Mouse (Mus musculus): ENCODE measurements around the gene Cysrt1. TPM values are rescaled to one million over a fixed set of nuclear protein-coding genes. Genes with fewer than 3 reads are reported as not detected.

Gene Cysrt1
- not detected for total RNA-seq (2021)

DNA sequence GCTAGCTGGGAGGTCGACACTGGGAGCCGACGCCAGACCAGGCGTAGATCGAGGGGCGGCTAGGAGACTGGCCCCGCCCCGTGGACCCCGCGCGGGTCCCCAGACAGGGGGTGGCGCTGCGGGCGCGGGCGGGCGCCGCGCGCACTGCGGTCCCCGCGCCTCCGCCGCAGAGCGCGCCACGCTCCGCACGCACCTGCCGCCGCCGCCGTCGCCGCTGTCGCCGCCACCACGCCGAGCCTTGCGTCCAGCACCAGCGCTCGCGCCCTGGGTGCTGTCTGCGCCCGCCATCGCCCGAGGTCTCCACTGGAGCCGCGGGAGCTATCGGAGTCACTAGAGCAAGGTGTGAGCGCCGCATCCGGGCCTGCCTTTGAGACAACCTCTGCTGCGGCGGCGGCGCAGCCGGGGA is at the start of gene Cysrt1, which contains the start of gene Rnf208:
Cysrt1 (minus strand) TSS at position 352 of the 406 bp plus-strand sequence.
Rnf208 (plus strand) TSS at position 155 of the 406 bp plus-strand sequence.
- intact Hi-C loops (cut with DNase I): no loop called here
- peak in 1 of 2 experiments; percentile 61 for DNase-seq (ENCODE audit: extremely low spot score in 1 of 2, low spot score in 2 of 2)

DNA sequence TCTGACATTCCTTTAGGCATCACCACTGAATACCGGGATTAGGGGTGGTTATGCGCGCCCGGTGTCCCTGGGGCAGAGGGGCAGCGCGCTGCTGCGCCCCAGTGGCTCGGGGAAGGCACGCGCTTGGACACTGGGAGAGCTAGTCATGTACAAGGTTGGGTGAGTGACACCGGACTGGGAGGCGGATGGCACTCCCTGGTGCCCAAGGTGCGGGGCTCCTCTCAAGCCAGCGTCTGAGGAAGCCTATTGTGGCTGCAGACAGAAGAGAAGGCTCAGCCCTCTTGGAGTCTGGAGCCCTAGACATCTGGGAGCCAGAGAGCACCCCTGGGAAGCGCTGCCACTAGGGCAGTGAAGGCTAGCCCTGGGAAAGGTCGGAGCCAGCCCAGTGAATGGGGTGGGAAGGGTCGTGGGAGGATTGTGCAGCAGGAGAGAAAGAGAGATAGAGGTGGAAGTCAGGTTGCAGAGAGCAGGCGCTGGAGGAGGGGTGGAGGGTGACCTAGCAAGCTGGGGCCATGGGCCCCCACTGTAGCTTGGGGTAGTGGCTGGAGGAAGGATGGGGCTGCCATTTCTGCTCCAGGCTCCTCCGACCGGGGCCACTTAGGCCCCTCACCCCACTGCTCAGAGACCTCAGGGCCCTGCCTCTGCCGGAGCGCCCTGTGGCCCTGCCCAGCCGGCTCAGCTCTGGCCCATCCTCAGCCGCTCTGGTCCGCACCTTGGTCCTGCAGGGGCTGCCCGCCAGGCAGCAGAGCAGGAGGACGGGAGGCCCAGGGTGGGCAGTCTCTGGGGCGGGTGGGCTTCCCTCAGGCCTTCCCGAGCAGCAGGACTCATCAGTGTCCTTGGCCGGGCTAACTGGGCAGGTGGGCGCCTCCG is 49.2 kb upstream of the Cysrt1 start:
- no peak for DNase-seq (ENCODE audit: extremely low spot score in 1 of 2, low spot score in 2 of 2)
- intact Hi-C loops (cut with DNase I): no loop called here

DNA sequence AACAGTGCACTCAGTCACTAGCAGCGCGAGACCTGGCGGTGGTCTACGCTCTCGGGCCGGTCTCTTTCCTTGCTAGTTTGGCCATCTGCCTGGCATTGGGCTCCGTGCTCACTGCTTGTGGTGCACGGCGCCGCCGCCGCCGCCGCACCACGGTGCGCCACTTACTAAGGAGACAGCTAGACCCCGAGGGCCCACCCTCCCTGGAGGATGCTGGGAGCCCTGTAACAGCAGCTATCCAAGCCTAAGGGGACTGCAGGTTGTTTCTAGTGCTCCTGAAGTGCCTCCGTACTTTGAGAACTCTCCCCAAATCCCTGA is 48.5 kb upstream of the Cysrt1 start:
- intact Hi-C loops (cut with DNase I): no loop called here

DNA sequence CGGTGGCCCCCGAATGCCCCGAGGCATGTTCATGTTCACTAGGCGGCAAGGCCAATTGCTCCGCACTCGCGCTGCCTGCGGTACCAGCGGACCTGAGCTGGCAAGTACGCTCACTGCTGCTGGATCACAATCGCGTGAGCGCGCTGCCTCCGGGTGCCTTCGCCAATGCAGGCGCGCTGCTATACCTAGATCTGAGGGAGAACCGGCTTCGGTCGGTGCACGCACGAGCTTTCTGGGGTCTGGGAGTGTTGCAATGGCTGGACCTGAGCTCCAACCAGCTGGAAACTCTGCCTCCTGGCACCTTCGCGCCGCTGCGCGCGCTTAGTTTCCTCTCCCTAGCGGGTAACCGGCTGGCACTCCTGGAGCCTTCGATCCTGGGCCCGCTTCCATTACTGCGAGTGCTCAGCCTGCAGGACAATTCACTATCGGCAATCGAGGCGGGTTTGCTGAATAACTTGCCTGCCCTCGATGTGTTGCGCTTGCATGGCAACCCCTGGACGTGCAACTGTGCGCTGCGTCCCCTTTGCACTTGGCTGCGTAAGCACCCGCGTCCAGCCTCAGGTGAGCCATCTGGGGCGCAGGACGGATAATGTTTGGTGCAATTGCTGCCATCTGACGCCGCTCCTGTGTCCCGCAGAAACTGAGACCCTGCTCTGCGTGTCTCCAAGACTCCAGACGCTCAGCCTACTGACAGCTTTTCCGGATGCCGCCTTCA is 48.0 kb upstream of the Cysrt1 start:
- intact Hi-C loops (cut with DNase I): no loop called here

More for the DNA sequence above, 48.5 kb upstream of the Cysrt1 start:
- DNase-seq (ENCODE audit: extremely low spot score in 1 of 2, low spot score in 2 of 2): peak in 1 of 2 experiments; percentile 71

DNA sequence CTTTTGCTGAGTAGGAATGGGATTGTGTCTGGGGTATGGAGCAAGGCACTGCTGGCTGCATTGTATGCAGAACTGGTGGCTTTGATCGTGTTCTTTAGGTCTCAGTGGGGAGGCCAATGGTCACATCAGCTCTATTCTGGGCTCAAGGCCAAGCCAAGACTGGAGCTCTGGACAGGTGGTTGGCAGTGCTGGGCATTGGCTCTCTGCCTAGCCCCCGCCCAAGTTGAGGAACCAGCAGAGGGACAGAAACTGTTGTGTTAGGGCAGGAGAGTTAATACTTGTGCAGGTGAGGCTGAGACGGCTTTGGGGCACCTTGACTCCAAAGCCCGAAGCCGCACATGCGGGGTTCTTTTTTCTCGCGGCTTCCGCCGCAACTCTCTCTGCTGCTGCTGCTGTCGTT is 47.4 kb upstream of the Cysrt1 start, which contains the start of gene Lrrc26:
Lrrc26 (plus strand) TSS at position 265 of the 400 bp plus-strand sequence.
- intact Hi-C loops (cut with DNase I): no loop called here
- DNase-seq (ENCODE audit: extremely low spot score in 1 of 2, low spot score in 2 of 2): no peak

More for the DNA sequence above, 48.0 kb upstream of the Cysrt1 start:
- peak in 1 of 2 experiments; percentile 67 for DNase-seq (ENCODE audit: extremely low spot score in 1 of 2, low spot score in 2 of 2)

GRCm38 (mm10) chr2:25288734-25289345 is 46.6 kb upstream of the Cysrt1 start:
- intact Hi-C loops (cut with DNase I): no loop called here
- DNase-seq (ENCODE audit: extremely low spot score in 1 of 2, low spot score in 2 of 2): no peak

DNA sequence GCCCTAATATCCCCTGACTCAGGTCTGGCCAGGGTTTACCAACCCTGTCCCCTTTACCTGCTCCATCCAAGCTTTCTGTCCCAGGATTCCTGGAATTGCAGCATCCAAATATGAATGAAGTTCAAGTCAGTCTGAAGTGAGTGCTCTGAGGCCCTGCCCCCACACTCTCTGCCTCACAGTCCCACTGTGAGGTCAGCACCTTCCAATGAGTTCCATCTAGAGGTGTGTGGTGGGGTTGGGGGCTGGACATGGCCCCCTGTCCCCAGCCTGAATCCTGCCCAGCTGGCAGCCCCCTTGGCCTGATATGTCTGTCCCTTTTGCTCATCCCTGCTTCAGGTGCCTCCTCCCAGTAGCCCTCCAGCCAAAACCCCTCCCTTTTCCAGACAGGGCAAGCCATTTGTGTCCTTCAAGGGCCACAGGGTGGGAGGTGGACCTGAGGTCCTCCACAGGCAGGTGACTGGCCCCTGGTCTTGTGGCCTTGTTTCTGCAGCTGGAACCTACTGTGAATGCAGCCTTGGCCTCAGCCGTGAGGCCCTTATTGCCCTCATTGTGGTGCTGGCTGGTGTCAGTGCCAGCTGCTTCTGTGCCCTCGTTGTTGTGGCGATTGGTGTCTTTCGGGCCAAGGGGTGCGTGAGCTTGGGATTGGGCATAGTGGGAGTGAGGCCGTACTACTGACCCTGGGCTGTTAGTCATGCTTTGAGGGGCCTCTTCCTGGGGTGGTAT is 45.8 kb upstream of the Cysrt1 start, which contains the start of gene Tmem210:
Tmem210 (plus strand) TSS at position 219 of the 723 bp plus-strand sequence.
- intact Hi-C loops (cut with DNase I): no loop called here
- DNase-seq (ENCODE audit: extremely low spot score in 1 of 2, low spot score in 2 of 2): no peak

GRCm38 (mm10) chr2:25286837-25287636 is 44.8 kb upstream of the Cysrt1 start:
- no peak for DNase-seq (ENCODE audit: extremely low spot score in 1 of 2, low spot score in 2 of 2)
- intact Hi-C loops (cut with DNase I): no loop called here

GRCm38 (mm10) chr2:25286314-25286713 is 44.1 kb upstream of the Cysrt1 start:
- no peak for DNase-seq (ENCODE audit: extremely low spot score in 1 of 2, low spot score in 2 of 2)
- intact Hi-C loops (cut with DNase I): no loop called here

DNA sequence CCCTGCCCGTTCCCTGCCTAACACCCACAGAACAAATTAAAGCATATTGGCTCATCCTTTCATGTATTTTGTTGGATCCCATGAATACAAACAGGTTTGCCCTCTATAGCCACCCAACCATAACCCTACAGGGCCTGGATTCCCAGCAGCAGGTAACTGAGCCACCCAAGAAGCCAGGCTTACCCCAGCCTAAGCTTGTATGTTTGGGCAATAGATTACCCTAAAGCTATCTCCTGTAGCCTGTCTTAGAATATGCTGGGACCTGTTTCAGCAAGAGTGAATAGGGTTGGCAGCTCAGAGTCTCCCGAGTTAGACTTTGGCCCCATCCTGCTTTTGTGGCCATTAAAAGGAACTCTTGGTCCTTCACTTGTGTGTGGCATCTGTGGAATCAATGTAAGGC is 43.3 kb upstream of the Cysrt1 start:
- DNase-seq (ENCODE audit: extremely low spot score in 1 of 2, low spot score in 2 of 2): no peak
- intact Hi-C loops (cut with DNase I): no loop called here

DNA sequence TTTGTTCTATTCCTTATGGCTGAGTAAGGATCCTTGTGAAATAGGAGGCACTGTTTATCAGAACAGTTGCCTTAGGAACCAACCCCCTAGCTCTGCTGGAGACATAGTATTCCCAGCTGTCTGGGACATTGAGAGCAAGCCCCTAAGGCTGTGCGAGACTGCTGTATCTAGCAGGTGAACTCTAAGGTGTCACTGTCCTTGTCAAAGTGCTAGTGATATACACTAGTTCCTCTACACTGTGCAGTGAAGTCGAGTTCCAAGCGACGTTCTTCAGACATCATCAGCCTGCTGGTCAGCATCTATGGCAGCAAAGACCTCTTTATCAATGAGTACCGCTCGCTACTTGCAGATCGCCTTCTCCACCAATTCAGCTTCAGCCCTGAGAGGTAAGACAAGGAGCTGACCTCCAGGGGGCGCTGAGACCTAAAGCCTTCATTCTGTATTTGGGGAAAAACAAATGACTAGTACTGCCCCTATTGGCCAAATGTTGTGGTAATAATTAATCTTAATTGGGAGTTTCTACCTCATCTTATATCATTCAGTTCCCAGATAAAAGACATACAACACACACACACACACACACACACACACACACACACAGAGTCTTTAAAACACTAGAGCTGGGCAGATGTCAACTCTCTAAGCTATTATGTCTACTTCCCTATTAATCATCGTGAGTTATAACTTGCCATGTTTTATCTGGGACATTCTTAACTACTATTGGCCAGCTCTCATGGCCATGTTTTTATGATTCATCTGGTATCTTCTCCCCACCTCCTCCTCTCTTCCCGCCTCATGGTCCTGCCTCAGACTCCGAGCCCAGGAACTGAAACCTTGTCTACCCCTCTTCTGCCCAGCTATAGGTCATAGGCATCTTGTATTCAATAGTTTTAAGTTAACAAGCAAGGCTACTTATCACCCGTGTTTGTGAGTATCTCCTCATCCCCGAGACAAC is 37.0 kb upstream of the Cysrt1 start:
- peak in 1 of 2 experiments; percentile 88 for DNase-seq (ENCODE audit: extremely low spot score in 1 of 2, low spot score in 2 of 2)
- intact Hi-C loops (cut with DNase I): loop anchor here (5.0 kb wide), 1 partner anchor 48 kb away; no protein-coding TSS in a partner anchor

DNA sequence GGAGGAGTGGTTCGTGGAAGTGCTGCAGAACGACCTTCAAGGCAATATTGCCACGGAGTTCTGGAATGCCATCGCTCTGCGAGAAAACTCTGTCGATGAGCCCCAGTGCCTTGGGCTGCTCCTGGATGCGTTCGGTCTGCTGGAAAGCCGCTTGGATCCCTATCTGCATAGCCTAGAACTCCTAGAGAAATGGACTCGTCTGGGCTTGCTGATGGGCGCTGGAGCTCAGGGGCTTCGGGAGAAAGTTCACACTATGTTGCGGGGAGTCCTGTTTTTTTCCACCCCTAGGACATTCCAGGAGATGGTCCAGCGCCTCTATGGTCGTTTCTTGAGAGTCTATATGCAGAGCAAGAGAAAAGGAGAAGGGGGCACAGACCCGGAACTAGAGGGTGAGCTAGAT is 30.8 kb upstream of the Cysrt1 start:
- DNase-seq (ENCODE audit: extremely low spot score in 1 of 2, low spot score in 2 of 2): no peak
- intact Hi-C loops (cut with DNase I): no loop called here

DNA sequence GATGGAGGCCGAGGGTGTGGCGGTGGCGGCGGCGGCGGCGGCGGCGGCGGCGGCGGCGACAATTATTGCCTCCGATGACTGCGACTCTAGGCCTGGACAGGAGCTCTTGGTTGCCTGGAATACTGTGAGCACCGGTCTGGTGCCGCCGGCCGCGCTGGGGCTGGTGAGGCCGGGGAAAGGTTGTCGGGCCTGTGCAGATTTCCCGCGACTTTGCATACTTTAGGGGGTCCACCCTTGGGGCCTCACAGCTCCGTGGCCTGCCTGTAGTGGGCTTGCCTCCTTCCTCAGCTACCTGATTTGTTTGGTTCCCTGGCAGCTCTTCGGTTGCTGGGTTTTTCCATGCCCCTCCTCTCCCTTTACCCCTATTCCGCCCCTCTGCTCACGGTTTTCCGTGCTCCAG is 30.3 kb upstream of the Cysrt1 start:
- no peak for DNase-seq (ENCODE audit: extremely low spot score in 1 of 2, low spot score in 2 of 2)
- intact Hi-C loops (cut with DNase I): no loop called here

- peak; percentile 96 to 99 for DNase-seq (ENCODE audit: extremely low spot score in 1 of 2, low spot score in 2 of 2)
Measured at GRCm38 (mm10) chr2:25271827-25272511, 29.7 kb upstream of the Cysrt1 start, which contains the start of the genes Ssna1 and Anapc2. TSS of gene Ssna1 (minus strand) at chr2:25272438. TSS of gene Anapc2 (plus strand) at chr2:25272478.

DNA sequence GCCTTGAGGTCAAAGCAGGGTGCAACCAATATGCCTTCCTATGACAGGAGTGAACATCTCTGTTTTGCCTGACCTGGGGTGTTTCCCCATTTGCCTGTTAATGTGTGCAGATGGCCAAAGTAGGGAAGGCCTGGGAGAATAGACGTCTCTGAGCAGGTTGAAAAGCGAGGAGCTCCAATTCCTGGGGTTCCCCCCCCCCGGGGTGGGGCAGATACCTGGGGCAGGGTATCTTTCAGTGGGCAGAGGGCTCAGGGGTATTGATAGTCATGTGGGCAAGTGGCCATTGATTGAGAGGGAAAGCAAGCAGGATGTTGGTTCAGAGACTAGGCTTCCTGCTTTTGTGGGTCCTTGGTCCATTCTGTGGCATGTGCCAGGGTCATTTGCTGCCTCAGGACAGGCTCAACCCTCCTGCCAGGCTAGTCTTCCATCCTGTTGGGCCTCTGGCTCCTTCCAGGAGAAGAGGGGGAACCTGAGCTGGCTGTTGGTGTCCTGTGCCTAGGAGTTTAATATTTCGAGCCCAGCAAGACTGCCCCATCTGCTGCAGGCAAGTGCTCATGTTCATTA is 25.6 kb upstream of the Cysrt1 start:
- no peak for DNase-seq (ENCODE audit: extremely low spot score in 1 of 2, low spot score in 2 of 2)
- intact Hi-C loops (cut with DNase I): no loop called here

More at GRCm38 (mm10) chr2:25271827-25272511, 29.7 kb upstream of the Cysrt1 start, which contains the start of the genes Ssna1 and Anapc2:
- intact Hi-C loops (cut with DNase I): no loop called here

- DNase-seq (ENCODE audit: extremely low spot score in 1 of 2, low spot score in 2 of 2): no peak
- intact Hi-C loops (cut with DNase I): no loop called here
Measured at GRCm38 (mm10) chr2:25267241-25267640, 25.0 kb upstream of the Cysrt1 start.

Data from left cerebral cortex, postnatal 10 days (tissue).